Mouse (Mus musculus): Measurements from ENCODE around the gene Pdia4.

DNA sequence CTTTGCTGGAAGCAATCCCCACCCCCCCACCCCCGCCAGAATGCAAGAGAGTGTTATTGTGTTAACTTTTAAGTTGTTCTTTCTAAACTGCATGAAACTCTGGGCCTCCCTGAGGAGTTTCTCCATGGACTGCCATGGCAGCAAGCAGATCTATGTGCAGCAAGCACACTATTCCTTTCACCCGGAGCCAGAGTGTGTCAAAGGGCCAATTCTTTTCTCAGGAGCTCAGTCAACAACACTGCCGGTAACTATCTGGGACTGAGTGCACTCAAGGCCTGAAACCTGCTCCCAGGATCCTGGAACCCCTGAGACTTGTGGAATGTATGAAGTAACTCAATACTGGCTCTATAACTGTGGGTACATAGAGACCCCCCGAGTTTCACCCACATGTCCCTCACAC lies 4.2 kb downstream of the Pdia4 start:
- no peak for TF ChIP-seq ZMIZ1 (IDR thresholded peaks at IDR 0.05; ENCODE audit: low read depth, low read length)
- TF ChIP-seq POLR2A (IDR thresholded peaks at IDR 0.05; ENCODE audit: control insufficient read depth in 1 of 2, insufficient read depth in 1 of 2, low read depth in 1 of 2, low read length in 2 of 2, poor library complexity in 1 of 2): no peak
